In genomic region chr2:38950281-38950719, GRCm38 (mm10) we compare ENCODE assay signal across 8 mouse cellular contexts. TPM values are rescaled to one million over a fixed set of nuclear protein-coding genes. Genes with fewer than 3 reads are reported as not detected.
DNase-seq lines count a peak whose midpoint lies in the region; ATAC-seq lines count a peak whose summit lies in the region.

No protein-coding gene starts in this region.

- DNase-seq in 3T3-L1 (ENCODE audit: low read depth, low spot score) = peak; percentile 92
- DNase-seq in adrenal gland, postnatal 14 days = peak; percentile 96
- DNase-seq in fat pad, adult 2 months (ENCODE audit: extremely low read depth, low read depth, low spot score) = peak; percentile 81
- DNase-seq in layer of hippocampus, adult 18-20 months (ENCODE audit: low spot score in 2 of 2) = peak; percentile 77 to 94
- DNase-seq in lung, adult 18-20 months = peak; percentile 91 to 93
- DNase-seq in right cerebral cortex, postnatal 10 days (ENCODE audit: low spot score in 2 of 2) = peak; percentile 91 to 93
- DNase-seq in embryo, embryonic 11 days = no peak

- H3K4me3 ChIP-seq in heart, embryonic 14.5 days (ENCODE audit: control insufficient read depth in 1 of 2, insufficient read depth in 1 of 2, low read depth in 1 of 2, low read length in 2 of 2) = 0 out of 4 replicates have a peak overlapping the region, but pooled peaks of 1 of the 2 experiments have one; percentile 4

- ATAC-seq in heart, embryonic 14.5 days (ENCODE audit: insufficient number of reproducible peaks, insufficient read depth, low FRiP score, low read depth) = peak; percentile 91

- peak overlapping the region; percentile 42 for H3K4me2 ChIP-seq in heart, embryonic 14.5 days (ENCODE audit: low read length)

- H3K27ac ChIP-seq in heart, embryonic 14.5 days (replicated peaks in 1 of 2; ENCODE audit: control insufficient read depth in 1 of 2, insufficient read depth in 1 of 2, low read depth in 2 of 2, low read length in 2 of 2) = peak overlapping the region; percentile 77 to 83

- WGBS in heart, embryonic 14.5 days = 10% methylated on average over 7 of the region's 7 CpGs

- H3K9me3 ChIP-seq in heart, embryonic 14.5 days (ENCODE audit: control insufficient read depth, low read length) = no peaks in the 10 kb centered on the region

- H3K9ac ChIP-seq in heart, embryonic 14.5 days (ENCODE audit: low read length) = peak overlapping the region; percentile 40

- H3K27me3 ChIP-seq in heart, embryonic 14.5 days (ENCODE audit: control insufficient read depth, insufficient read depth, low read length) = no peaks in the 10 kb centered on the region

- H3K4me1 ChIP-seq in heart, embryonic 14.5 days (ENCODE audit: control insufficient read depth in 2 of 2, insufficient read depth in 2 of 2, low read length in 2 of 2) = peaks cover 18 to 19% of the 10 kb centered on the region in 2 experiments

- no peaks in the 10 kb centered on the region for H3K36me3 ChIP-seq in heart, embryonic 14.5 days (ENCODE audit: control insufficient read depth, insufficient read depth, low read length)

RNA-seq across cellular contexts. Expression of gene Olfml2a, which starts 18.5 kb away (rescaled TPM):
- 13.5 and 17.8 TPM in 2 replicates for total RNA-seq in adrenal gland, postnatal 14 days (2021)
- polyA plus RNA-seq in heart, embryonic 14.5 days (2014; fragmentation: Nextera tagmentation; extraction: Ambion mirVana) = 5.4 and 6.0 TPM in 2 replicates
- total RNA-seq in layer of hippocampus, adult 18-20 months (2021) = 1 to 10 TPM; 1.2 to 1.3 TPM

RNA-seq across cellular contexts. Expression of gene Nr6a1, which starts 22.8 kb away (rescaled TPM):
- total RNA-seq in adrenal gland, postnatal 14 days (2021) = 4.5 and 7.7 TPM in 2 replicates
- polyA plus RNA-seq in heart, embryonic 14.5 days (2014; fragmentation: Nextera tagmentation; extraction: Ambion mirVana) = 0.47 and 0.78 TPM in 2 replicates
- total RNA-seq in layer of hippocampus, adult 18-20 months (2021) = 1 to 10 TPM; 7.2 to 8.5 TPM

RNA-seq across cellular contexts. Expression of gene Wdr38, which starts 47.0 kb away (rescaled TPM):
- 0.22 and 0.45 TPM in 2 replicates for total RNA-seq in adrenal gland, postnatal 14 days (2021)
- 0.75 and 0.96 TPM in 2 replicates for polyA plus RNA-seq in heart, embryonic 14.5 days (2014; fragmentation: Nextera tagmentation; extraction: Ambion mirVana)
- under 1 TPM; 0.71 to 0.79 TPM for total RNA-seq in layer of hippocampus, adult 18-20 months (2021)

RNA-seq across cellular contexts. Expression of gene Arpc5l, which starts 54.8 kb away (rescaled TPM):
- total RNA-seq in adrenal gland, postnatal 14 days (2021) = 71.6 and 76.5 TPM in 2 replicates
- polyA plus RNA-seq in heart, embryonic 14.5 days (2014; fragmentation: Nextera tagmentation; extraction: Ambion mirVana) = 82.8 and 85.4 TPM in 2 replicates
- 10 to 100 TPM; 91.3 to 96.4 TPM for total RNA-seq in layer of hippocampus, adult 18-20 months (2021)

RNA-seq across cellular contexts. Expression of gene Rpl35, which starts 55.1 kb away (rescaled TPM):
- total RNA-seq in adrenal gland, postnatal 14 days (2021) = 384 and 477 TPM in 2 replicates
- 608 and 670 TPM in 2 replicates for polyA plus RNA-seq in heart, embryonic 14.5 days (2014; fragmentation: Nextera tagmentation; extraction: Ambion mirVana)
- total RNA-seq in layer of hippocampus, adult 18-20 months (2021) = 100 to 1,000 TPM; 283 to 295 TPM
